Mouse (Mus musculus) embryonic facial prominence, embryonic 11.5 days (tissue): ENCODE results near the gene Tspan13. TPM values are rescaled to one million over a fixed set of nuclear protein-coding genes. Genes with fewer than 3 reads are reported as not detected.

Experiments
- ATAC-seq: fragments of 200-750 bp; cut with Nextera tagmentation; replicated peaks from 2 replicates; pipeline ENCODE4 v1.8.0; 2017; ENCODE audit warnings: low read depth; ENCODE audit not compliant: insufficient number of reproducible peaks, low FRiP score, low TSS enrichment
- DNase-seq: peaks from one replicate; pipeline ENCODE4 v3.0.0-alpha.2; 2015; ENCODE audit warnings: low spot score
- H3K27ac ChIP-seq: fragments of 300-500 bp; sonication (generic); replicated peaks from 2 replicates; pipeline ENCODE4 v1.5.1; 2014; ENCODE audit warnings: mild to moderate bottlenecking, low read depth, low read length, control low read depth
- H3K27me3 ChIP-seq: fragments of 300-500 bp; sonication (generic); 2 replicates; pipeline ENCODE4 v1.6.1; 2014; ENCODE audit warnings: mild to moderate bottlenecking, low read length, moderate library complexity, mixed read lengths; ENCODE audit not compliant: control insufficient read depth, insufficient read depth
- H3K36me3 ChIP-seq: fragments of 300-500 bp; sonication (generic); replicated peaks from 2 replicates; pipeline ENCODE4 v1.6.1; 2014; ENCODE audit warnings: low read depth, mild to moderate bottlenecking, low read length, moderate library complexity, mixed read lengths; ENCODE audit not compliant: control insufficient read depth, insufficient read depth
- H3K4me1 ChIP-seq: fragments of 300-500 bp; sonication (generic); 2 replicates; pipeline ENCODE4 v1.6.1; 2014; ENCODE audit warnings: low read length, mixed read lengths; ENCODE audit not compliant: control insufficient read depth, insufficient read depth
- H3K4me2 ChIP-seq: fragments of 300-500 bp; sonication (generic); 2 replicates; pipeline ENCODE4 v1.6.1; 2014; ENCODE audit warnings: low read depth, mild to moderate bottlenecking, control low read depth, low read length, moderate library complexity
- H3K4me3 ChIP-seq: fragments of 300-500 bp; sonication (generic); 2 replicates; pipeline ENCODE4 v1.5.1; 2014; ENCODE audit warnings: low read depth, low read length, control low read depth
- H3K9ac ChIP-seq: fragments of 300-500 bp; sonication (generic); replicated peaks from 2 replicates; pipeline ENCODE4 v1.6.1; 2014; ENCODE audit warnings: mild to moderate bottlenecking, control low read depth, low read length
- H3K9me3 ChIP-seq: fragments of 300-500 bp; sonication (generic); replicated peaks from 2 replicates; pipeline ENCODE4 v1.6.1; 2016; ENCODE audit warnings: mild to moderate bottlenecking, low read length, inconsistent platforms, mixed read lengths; ENCODE audit not compliant: control insufficient read depth
- WGBS: fragments of 180-500 bp; shearing (Covaris S2); extraction: QIAGEN DNeasy Blood & Tissue Kit; methylation state at CpG from one replicate; pipeline ENCODE4 v1.1.7; 2014; 5-methylcytosine and 5-hydroxymethylcytosine counted together
- polyA plus RNA-seq: library from polyadenylated mRNA; unstranded; fragments of >200 nt; fragmentation: Nextera tagmentation; extraction: Ambion mirVana; gene quantifications from 2 replicates; pipeline ENCODE4 v1.2.1, GENCODE M21; 2014

Gene Tspan13
- polyA plus RNA-seq, 1 experiment from 2014 or later: 87.2 TPM

GRCm38 (mm10) chr12:36067538-36067937 is 25.2 kb upstream of the Tspan13 start:
- Histone ChIP-seq H3K4me1 (no peaks in the 10 kb centered on the region), H3K27ac (no peak overlapping the region), H3K9ac (no peak overlapping the region), H3K4me3 (no peak overlapping the region), H3K9me3 (no peaks in the 10 kb centered on the region), H3K36me3 (no peaks in the 10 kb centered on the region), H3K27me3 (no peaks in the 10 kb centered on the region), H3K4me2 (no peak overlapping the region)
- no peak for DNase-seq
- WGBS: 92% methylated on average over 2 of the region's 2 CpGs
- ATAC-seq: no peak

GRCm38 (mm10) chr12:36065911-36066310 is 23.6 kb upstream of the Tspan13 start:
- H3K27me3 ChIP-seq: no peaks in the 10 kb centered on the region
- H3K4me3 ChIP-seq: no peak overlapping the region
- no peak overlapping the region for H3K4me2 ChIP-seq
- no peak for DNase-seq
- H3K36me3 ChIP-seq: no peaks in the 10 kb centered on the region
- WGBS: 72% methylated on average over 1 of the region's 1 CpGs
- H3K27ac ChIP-seq: no peak overlapping the region
- no peak overlapping the region for H3K9ac ChIP-seq
- no peaks in the 10 kb centered on the region for H3K4me1 ChIP-seq
- H3K9me3 ChIP-seq: no peaks in the 10 kb centered on the region
- ATAC-seq: no peak

- WGBS: 90% methylated on average over 2 of the region's 2 CpGs
- H3K4me1 ChIP-seq: no peaks in the 10 kb centered on the region
- DNase-seq (no peak), ATAC-seq (no peak)
- H3K27me3 ChIP-seq: no peaks in the 10 kb centered on the region
- H3K4me3 ChIP-seq: no peak overlapping the region
- H3K27ac ChIP-seq: no peak overlapping the region
- no peak overlapping the region for H3K9ac ChIP-seq
- no peak overlapping the region for H3K4me2 ChIP-seq
- H3K36me3 ChIP-seq: no peaks in the 10 kb centered on the region
- H3K9me3 ChIP-seq: no peaks in the 10 kb centered on the region
These were observed 15.4 kb upstream of the Tspan13 start for GRCm38 (mm10) chr12:36057699-36058098.

- Histone ChIP-seq H3K27ac (no peak overlapping the region), H3K27me3 (no peaks in the 10 kb centered on the region), H3K9me3 (no peaks in the 10 kb centered on the region), H3K36me3 (no peaks in the 10 kb centered on the region), H3K4me2 (no peak overlapping the region), H3K4me3 (no peak overlapping the region), H3K9ac (no peak overlapping the region), H3K4me1 (no peaks in the 10 kb centered on the region)
- ATAC-seq: no peak
- DNase-seq: no peak
- 83% methylated on average over 1 of the region's 1 CpGs for WGBS
These were observed 8.0 kb upstream of the Tspan13 start for GRCm38 (mm10) chr12:36050276-36050675.

GRCm38 (mm10) chr12:36047593-36047992 is 5.3 kb upstream of the Tspan13 start:
- 61% methylated on average over 2 of the region's 2 CpGs for WGBS
- no peaks in the 10 kb centered on the region for H3K27me3 ChIP-seq
- no peak for ATAC-seq

GRCm38 (mm10) chr12:36046196-36046595 is 3.9 kb upstream of the Tspan13 start:
- no peak for DNase-seq
- no peak overlapping the region for H3K27ac ChIP-seq
- no peak overlapping the region for H3K4me2 ChIP-seq
- H3K36me3 ChIP-seq: no peaks in the 10 kb centered on the region
- 25% methylated on average over 5 of the region's 5 CpGs for WGBS
- H3K9me3 ChIP-seq: no peaks in the 10 kb centered on the region
- H3K4me3 ChIP-seq: no peak overlapping the region
- H3K4me1 ChIP-seq: no peaks in the 10 kb centered on the region
- H3K27me3 ChIP-seq: no peaks in the 10 kb centered on the region
- H3K9ac ChIP-seq: no peak overlapping the region
- ATAC-seq: no peak

More at GRCm38 (mm10) chr12:36047593-36047992, 5.3 kb upstream of the Tspan13 start:
- Histone ChIP-seq H3K27ac (no peak overlapping the region), H3K4me1 (no peaks in the 10 kb centered on the region), H3K9ac (no peak overlapping the region), H3K4me2 (no peak overlapping the region), H3K4me3 (no peak overlapping the region), H3K36me3 (no peaks in the 10 kb centered on the region), H3K9me3 (no peaks in the 10 kb centered on the region)
- DNase-seq: no peak

GRCm38 (mm10) chr12:36044691-36045090 is 2.4 kb upstream of the Tspan13 start:
- no peaks in the 10 kb centered on the region for H3K9me3 ChIP-seq
- H3K36me3 ChIP-seq: no peaks in the 10 kb centered on the region
- no peaks in the 10 kb centered on the region for H3K4me1 ChIP-seq
- 84% methylated on average over 2 of the region's 2 CpGs for WGBS
- no peak overlapping the region for H3K27ac ChIP-seq
- no peaks in the 10 kb centered on the region for H3K27me3 ChIP-seq
- no peak overlapping the region for H3K9ac ChIP-seq
- ATAC-seq (no peak), DNase-seq (no peak)
- no peak overlapping the region for H3K4me2 ChIP-seq
- no peak overlapping the region for H3K4me3 ChIP-seq

DNA sequence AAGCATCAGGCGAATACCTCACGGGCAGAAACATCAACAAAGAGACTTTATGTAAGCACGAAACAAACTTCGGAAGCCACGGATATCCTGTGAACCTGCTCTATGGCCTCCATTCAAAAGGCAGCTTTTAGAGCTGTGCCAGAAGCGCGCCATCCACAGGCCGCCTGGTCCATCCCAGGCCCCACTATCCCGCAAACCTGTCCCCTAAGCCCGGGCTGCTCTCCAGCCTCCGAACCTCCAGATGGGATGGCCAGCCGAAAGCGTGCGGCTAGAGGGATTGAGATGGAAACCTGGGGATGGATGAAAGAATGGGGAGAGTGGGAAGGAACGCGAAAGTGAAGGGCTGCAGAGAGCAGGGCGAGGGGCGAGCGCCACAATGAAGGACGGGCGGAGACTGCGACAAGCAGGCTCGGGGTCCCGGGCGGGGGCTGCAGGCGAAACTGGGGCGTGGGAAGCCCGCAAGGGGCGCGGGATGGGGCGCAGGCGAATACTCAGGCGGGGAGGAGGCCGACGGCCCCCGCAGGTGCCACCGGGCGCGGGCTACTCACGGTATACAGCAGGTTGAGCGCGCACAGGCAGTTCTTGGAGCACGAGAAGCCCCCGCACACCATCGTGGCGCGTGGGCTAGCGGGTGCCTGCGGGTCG is 475 bp downstream of the Tspan13 start:
- peak overlapping the region; percentile 90 for H3K4me3 ChIP-seq
- peak overlapping the region; percentile 89 for H3K4me2 ChIP-seq
- H3K9ac ChIP-seq: peak overlapping the region; percentile 87
- H3K27ac ChIP-seq: peak overlapping the region; percentile 32; the same call in 1 of the 2 replicates
- WGBS: under 1% methylated on average over 50 of the region's 50 CpGs
- no peaks in the 10 kb centered on the region for H3K4me1 ChIP-seq
- ATAC-seq (peak; percentile 65), DNase-seq (peak; percentile 64)
- H3K27me3 ChIP-seq: no peaks in the 10 kb centered on the region
- H3K36me3 ChIP-seq: no peaks in the 10 kb centered on the region
- H3K9me3 ChIP-seq: no peaks in the 10 kb centered on the region
